Mouse (Mus musculus) right cerebral cortex, postnatal 10 days (tissue): ENCODE results near the gene Ndnf.

Experiments
- DNase-seq, 2 experiments: peaks; one replicate each; pipeline ENCODE4 v3.0.0; 2021; ENCODE audit warnings: low spot score in 2 of 2

Ndnf gene

GRCm38 (mm10) chr6:65671451-65671850, at the start of gene Ndnf:
Gene Ndnf (plus strand): TSS chr6:65671590.
- peak; percentile 53 to 65 for DNase-seq

GRCm38 (mm10) chr6:65623016-65623715, 48.2 kb upstream of the Ndnf start:
- no peak for DNase-seq

- no peak for DNase-seq
These were observed 40.8 kb upstream of the Ndnf start for GRCm38 (mm10) chr6:65630578-65630977.

- no peak for DNase-seq
These were observed 39.2 kb upstream of the Ndnf start for GRCm38 (mm10) chr6:65632184-65632583.

- DNase-seq: no peak
These were observed 29.0 kb upstream of the Ndnf start for GRCm38 (mm10) chr6:65642431-65642830.

GRCm38 (mm10) chr6:65644110-65644509, 27.3 kb upstream of the Ndnf start:
- DNase-seq: no peak

GRCm38 (mm10) chr6:65646408-65646807, 25.0 kb upstream of the Ndnf start:
- DNase-seq: no peak

- no peak for DNase-seq
These were observed 23.7 kb upstream of the Ndnf start for GRCm38 (mm10) chr6:65647731-65648130.

GRCm38 (mm10) chr6:65651376-65651775, 20.0 kb upstream of the Ndnf start:
- no peak for DNase-seq

GRCm38 (mm10) chr6:65661272-65661671, 10.1 kb upstream of the Ndnf start:
- DNase-seq: no peak

GRCm38 (mm10) chr6:65662050-65662449, 9.3 kb upstream of the Ndnf start:
- DNase-seq: no peak

GRCm38 (mm10) chr6:65663990-65664389, 7.4 kb upstream of the Ndnf start:
- no peak for DNase-seq

GRCm38 (mm10) chr6:65666295-65666694, 5.1 kb upstream of the Ndnf start:
- no peak for DNase-seq

GRCm38 (mm10) chr6:65669971-65670370, 1.4 kb upstream of the Ndnf start:
- no peak for DNase-seq

GRCm38 (mm10) chr6:65670981-65671411, 394 bp upstream of the Ndnf start:
- peak in 1 of 2 experiments; percentile 18 for DNase-seq

- peak; percentile 20 to 37 for DNase-seq
These were observed 991 bp downstream of the Ndnf start for GRCm38 (mm10) chr6:65672131-65673031.

GRCm38 (mm10) chr6:65693938-65694337, 22.5 kb downstream of the Ndnf start:
- no peak for DNase-seq

- DNase-seq: no peak
These were observed 49.3 kb downstream of the Ndnf start for GRCm38 (mm10) chr6:65720676-65721075.

GRCm38 (mm10) chr6:65725677-65726076, 54.3 kb downstream of the Ndnf start:
- DNase-seq: no peak

GRCm38 (mm10) chr6:65728261-65728660, 56.9 kb downstream of the Ndnf start:
- DNase-seq: no peak

GRCm38 (mm10) chr6:65739442-65739841, 68.1 kb downstream of the Ndnf start:
- DNase-seq: no peak

- DNase-seq: no peak
These were observed 71.9 kb downstream of the Ndnf start for GRCm38 (mm10) chr6:65743144-65743870.
